Mouse (Mus musculus): ENCODE results near the gene Oxct1.

The Oxct1 gene

DNA sequence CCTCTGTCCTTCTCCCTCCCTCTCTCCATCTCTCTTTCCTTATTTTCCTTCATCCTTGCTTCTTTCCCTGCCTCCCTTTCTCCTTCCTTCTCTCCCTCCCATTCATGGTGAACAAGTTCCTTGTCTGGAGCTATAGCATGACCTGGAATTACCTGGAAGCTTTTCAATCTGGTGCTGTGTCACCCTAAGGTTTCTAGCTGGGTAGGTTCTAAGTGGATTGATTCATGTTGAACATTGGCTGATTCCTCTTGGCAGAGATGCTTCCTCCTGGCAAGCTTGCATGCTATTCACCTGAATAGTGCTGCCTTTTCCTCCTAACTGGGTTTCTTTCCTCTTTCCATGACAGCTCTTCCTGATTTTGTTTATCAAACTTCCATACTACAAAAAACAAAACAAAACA is 2.8 kb downstream of the Oxct1 start:
- DNase-seq (ENCODE audit: low spot score), result no peak

DNA sequence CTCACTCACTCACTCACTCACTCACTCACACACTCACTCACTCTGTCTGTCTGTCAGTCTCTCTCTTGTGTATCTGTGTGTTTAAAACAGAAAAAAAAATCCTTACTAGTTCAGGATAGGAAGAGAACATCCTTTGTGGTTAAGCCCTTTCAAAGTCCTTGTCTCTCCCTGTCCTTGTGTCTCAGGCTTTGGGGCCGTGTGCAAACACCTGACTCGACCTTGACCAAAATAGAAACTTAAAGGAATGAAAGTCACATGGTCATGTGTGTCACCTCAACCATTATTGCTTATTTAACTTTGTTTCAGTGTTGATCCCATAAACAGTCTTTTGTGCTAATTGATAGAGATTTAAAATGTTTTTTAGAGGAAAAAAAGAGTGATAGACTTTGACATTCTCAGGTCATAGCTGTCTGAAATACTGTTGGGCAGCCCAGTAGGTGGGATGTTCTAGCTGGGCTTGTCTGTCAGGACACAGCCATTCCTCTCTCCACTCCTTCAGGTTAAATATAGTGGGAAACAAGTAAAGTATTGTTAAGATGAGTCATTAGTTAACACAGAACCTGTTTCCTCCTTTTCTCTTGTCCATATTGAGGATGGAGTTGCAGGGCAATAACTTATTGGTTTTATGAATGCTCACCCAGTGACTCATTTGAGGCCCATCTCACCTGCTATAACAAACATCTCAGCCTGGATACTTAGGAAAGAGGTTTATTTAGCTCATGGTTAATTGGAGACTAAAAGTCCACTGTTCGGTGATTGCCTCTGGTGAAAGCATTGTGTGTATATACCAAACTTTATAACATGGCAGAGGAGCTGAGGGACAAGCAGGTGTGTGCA is 7.2 kb downstream of the Oxct1 start:
- no peak for DNase-seq (ENCODE audit: low spot score)

DNA sequence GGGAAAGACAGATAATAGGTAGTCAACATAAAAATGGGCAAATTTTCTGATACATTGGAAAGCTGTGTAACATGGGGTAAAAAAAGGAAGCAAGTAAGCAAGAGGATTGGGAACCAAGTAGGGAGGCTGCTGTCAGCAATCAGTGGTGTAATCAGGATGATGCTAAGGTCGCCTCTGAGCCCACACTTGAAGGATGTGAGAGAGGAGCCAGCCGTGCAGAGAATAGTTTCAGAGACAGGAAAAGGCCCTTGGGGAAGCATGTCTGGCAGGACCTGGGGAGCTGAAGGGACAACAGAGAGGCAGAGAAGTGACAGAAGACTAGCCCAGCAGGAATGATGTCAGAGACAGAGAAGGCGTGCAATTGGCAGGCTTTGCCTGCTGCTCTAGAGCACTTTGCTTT is 16.2 kb downstream of the Oxct1 start:
- DNase-seq (ENCODE audit: low spot score), result no peak

DNA sequence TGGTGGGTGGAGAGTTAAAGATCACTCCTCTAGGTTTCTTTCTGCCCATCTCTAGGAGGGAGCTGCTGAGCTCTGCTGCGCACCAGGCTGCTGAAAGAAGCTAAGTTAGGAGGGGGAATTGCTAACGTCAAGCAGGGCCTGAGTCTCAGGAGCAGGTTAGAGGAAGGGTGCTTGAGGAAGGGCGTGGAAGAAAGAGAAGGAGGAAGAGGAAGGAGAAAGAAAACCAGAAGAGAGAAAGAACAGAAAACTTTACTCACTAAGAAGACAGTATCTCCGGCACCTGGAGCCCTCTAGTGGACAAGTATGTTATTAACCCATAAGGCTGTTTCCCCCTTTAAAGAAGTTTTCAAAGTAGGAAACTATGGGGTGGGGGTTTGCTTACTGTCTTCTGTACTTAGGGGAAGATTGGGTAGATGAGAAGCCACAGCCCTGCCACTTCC is 16.9 kb downstream of the Oxct1 start:
- peak; percentile 65 for DNase-seq (ENCODE audit: low spot score)

DNA sequence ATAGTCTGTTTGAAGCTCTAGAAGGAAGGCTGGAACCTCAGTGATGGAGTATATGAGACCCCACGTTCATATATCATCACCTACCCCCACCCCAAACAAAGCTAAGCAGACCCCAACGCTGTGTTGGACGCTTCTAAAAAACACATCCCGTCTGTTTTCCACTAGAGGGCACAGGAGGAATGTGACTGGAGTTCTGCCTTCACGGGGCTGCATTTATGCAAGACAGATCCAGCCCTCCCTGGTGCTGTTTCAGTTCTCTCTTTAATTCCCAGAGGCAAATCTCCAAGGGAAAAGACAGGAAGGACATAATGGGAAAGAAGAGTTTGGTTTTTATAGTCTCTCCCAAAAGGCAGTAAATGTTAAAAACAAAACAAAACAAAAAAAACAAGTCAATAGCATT is 30.4 kb downstream of the Oxct1 start:
- no peak for DNase-seq (ENCODE audit: low spot score)

DNA sequence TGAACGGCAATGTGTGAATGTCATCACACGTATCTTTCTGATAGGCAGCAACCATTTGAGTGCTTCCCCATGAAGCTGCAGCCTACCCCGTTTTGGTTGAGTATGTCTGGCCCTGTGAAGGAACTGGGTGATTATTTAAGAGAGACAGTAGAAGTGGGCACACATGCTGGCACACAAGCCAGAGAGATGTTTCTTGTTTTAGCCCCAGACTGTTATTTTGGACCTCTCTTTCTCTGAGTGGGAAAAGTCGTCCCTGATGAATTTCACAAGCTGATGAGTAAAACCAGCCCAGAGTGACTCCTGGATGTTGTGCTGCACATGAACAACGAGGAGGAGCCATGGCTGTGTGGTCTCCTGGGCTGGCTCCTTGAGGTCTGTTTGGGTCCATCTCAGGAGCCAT is 37.4 kb downstream of the Oxct1 start:
- DNase-seq (ENCODE audit: low spot score), result no peak

DNA sequence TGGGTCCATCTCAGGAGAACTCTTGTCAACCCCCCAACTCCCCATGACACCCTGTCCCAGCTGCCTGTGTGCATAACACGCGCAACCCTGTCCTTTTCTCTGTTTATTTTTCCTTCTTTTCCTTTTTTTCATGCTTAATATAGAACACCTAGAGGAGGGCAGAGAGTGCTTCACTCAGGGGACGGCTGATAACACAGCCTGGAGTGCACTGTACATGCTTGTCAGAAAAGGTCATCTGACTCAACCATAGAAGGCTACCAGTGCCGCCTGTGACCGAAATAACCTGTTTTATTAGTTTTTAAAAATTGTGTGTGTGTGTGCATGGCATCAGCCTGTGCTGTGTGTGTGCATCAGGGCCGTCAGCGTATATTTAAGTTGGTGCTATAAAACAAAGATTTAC is 37.8 kb downstream of the Oxct1 start:
- DNase-seq (ENCODE audit: low spot score), result no peak

DNA sequence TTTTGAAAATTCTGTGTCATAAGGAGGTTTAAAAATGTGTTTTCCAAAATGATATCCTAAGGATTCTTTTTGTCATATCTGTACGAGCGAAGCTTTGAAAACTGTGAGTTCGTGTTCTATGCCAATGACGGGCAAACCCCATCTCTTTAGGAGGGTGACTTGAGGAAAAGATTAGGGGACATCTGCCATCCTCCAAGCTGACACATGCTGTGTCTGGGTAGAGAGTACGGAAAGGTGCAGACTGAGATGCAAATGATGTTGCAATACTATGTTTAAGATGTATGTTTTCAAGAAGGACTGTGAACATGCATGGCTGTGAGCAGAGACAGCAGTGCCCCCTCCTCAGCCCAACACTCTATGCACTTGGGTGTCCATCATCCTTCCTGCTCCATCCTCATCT is 38.5 kb downstream of the Oxct1 start:
- no peak for DNase-seq (ENCODE audit: low spot score)

DNA sequence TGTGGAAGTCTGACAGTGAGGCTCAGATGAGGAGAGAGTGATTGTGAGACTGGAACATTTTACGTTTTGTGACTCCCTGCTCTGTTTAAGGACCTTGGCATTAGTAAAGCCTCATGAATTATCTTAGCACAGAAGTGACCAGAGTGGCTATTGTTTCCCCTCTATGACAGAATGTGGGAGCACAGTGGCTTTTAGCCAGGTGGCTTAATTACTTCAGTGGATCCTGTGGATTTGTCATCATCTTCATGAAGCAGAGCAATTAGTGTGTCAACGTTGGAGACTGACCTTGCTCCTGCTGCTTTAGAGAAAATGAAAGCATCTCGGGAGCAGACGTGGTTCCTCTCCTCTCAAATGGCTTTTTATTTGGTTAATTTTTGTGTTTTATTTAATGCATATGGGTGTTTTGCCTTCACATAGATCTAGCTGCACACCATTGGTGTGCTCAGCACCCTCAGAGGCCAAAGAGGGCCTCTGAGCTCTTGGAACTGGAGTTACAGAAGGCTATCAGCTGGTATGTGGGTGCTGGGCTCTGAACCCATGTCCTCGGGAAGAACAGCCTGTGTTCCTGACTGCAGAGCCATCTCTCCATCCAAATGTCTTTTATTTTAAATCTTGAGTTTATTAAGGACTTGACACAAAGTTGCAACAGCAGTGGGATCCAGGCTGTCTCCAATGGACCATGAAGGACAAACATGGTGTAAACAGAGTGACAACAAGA is 41.2 kb downstream of the Oxct1 start:
- no peak for DNase-seq (ENCODE audit: low spot score)

DNA sequence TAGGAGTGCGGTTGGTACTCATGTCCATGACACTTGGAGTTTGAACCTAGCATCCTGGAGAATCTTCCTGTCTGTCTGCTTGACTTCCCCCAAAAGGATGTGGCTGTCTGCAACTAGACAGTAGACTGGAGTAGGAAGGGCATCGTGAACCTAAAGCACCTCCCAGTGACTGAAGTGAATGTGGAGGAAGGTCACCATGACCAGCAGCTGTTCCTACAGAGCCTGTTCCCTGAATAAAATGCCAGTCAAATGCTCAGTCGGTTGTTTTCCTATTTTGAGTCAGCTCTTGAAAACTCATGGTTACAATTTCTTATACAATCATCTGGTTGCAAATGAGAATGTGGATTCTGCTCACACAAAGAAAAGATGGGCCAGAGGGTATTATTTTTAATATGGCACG is 51.8 kb downstream of the Oxct1 start:
- DNase-seq (ENCODE audit: low spot score), result no peak

DNA sequence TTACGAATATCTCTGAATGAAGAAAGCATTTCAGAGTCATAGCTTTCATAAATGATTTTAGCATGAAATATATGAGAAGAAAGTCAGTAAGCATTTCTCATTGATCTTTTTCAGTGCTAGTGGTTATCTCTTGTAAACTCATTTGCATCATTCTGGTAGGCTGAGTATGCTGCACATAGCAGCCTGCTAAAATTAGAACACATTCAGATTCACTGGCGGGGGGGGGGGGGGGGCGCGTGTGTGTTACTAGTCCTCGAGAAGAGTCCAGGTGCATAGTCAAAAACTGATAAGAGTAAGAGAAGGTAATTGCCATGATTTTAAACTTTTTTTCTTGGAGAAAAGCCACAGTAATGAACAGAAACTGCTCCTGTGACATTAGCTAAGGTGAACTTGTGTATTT is 52.6 kb downstream of the Oxct1 start:
- no peak for DNase-seq (ENCODE audit: low spot score)

DNA sequence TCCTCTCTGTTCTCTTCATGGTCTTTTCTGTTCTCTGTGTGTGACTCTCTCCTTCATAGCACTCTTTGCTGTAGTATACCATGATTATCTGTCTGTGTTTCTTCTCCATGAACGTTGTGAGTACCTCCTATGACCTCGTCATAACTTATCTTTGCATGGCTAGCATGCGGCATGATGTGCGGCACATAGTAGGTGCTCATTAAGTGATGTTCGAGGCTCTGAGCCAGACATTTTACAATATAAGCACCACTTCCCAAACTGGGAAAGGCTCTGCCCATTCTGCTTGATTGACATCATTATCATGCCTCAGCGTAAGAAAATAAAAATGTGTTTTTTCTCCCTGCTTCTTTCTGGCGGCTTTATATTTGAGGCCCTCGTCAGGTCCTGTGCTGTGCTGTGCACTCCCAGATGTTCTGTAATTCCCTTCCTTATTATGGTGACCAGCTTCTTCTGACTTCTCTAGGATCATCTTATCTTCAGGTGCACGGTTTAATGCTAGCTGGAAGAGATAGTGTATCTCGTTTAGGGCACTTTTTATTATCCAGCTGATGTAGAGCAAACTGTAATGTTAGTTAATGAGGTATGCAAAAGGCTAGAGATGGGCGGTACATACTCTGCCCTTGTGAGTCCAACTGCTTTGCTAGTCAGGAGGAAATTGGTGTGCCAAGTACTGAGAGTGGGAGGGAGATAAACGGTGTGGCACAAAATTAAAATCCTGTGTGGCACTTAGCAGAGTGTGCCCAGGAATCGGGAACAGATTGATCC is 53.4 kb downstream of the Oxct1 start:
- no peak for DNase-seq (ENCODE audit: low spot score)

DNA sequence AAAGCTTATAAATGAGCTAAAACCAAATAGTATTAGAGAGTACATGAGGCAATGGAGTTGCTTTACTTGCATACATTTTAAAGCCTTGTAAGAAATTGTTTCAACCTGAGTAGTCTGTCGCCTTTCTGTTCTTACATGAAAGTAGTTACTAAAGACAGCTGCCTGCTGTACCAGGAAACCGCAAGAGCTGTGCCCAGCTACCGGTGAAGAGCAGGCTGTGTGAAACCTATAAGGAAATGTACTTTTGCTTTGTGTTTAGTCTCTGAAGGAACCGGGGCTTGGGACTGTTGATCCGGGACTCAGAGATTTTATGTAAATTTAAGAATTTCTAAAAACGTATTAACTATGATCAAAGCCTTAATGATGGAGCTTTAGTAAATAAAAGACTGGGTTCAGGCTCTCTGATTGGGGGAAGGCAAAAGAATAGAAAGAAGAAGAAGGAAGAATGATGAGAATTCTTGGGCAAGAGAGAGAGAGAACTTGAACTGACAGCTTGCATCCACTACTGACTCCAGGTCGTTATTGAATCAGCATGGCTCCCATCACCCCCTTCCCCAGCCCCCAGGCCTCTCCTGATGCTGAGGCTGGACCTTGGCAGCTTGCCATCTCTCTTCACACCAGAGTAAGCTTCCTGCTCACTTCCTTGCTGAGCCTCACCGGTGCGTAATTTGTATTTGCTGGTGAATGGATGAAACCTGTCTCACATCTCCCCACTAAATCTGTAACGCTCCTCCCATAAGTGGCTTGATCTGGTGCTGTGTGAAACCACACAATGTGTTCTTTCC is 59.6 kb downstream of the Oxct1 start:
- DNase-seq (ENCODE audit: low spot score), result peak; percentile 68

DNA sequence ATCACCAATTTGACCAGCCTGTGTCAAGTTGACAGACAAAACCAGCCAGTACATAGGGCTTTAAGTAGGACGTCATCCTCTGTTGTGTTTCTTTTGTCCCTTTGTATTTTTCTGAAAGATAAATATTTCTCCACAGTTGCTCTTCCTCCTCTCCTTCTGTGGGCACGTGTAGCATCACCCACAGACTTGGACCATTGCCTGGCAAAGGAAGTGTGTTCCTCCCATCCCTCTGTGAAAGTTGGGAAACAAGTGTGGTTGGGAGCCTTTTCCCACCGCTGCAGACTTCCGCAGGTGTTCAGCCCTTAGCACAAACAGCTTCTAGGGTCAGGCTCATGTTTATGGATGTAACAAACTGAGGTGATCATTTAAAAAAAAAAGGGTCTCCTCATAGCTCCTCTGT is 61.3 kb downstream of the Oxct1 start:
- DNase-seq (ENCODE audit: low spot score), result no peak

DNA sequence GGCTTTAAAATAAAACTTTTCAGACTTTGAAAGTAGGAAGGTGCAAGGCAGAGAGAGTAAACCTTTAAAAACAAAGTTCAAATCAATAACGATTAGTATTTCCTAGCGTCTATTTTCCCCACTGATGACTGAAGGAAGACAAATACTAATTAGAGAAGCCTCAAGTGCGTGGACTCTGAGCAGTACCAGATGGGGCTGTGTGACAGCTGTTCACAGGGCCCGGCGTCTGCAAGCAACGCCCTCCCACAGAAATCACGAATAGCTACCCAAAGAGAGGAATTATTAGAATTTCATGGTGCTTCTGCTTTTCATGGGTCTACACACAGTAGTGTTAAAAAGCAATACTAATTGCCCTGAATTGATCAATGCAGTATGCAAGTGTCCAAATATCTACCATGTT is 61.7 kb downstream of the Oxct1 start:
- DNase-seq (ENCODE audit: low spot score), result no peak

DNA sequence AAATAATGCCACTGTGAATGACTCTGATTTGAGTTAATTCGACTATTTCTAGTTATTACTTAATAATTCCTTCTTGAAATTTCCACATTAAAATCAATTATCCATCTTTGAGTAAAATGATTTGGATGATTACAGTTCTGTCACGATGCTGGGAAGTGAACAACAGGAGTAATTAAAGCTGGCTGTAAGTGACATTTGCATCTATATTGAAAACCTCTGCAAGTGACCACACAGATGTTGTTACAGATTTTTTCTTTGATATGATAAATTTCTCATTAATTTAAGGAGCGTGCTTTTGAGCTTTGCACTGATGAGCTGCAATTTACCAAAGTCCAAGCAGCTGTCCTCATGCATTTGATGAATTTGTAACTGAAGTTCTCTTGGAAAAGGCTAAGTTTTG is 64.4 kb downstream of the Oxct1 start:
- DNase-seq (ENCODE audit: low spot score), result no peak

DNA sequence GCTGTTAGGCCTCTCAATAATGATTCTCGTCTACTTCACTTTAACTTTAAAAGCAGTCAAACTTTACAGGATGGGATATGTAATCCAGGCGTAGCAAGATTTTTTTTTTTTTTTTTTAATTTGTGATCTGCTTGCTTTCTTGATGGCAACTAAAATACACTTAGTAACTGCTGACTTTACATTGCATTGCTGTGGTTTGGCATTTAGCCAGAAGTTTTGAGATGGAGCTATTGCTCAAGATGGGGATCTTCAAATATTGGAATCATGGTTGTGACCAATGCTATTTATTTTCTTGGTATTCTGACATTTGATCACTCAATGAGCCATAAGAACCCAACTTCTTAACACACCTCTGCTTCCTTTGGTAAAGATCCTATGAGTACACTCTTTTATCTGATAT is 66.4 kb downstream of the Oxct1 start:
- DNase-seq (ENCODE audit: low spot score), result no peak

DNA sequence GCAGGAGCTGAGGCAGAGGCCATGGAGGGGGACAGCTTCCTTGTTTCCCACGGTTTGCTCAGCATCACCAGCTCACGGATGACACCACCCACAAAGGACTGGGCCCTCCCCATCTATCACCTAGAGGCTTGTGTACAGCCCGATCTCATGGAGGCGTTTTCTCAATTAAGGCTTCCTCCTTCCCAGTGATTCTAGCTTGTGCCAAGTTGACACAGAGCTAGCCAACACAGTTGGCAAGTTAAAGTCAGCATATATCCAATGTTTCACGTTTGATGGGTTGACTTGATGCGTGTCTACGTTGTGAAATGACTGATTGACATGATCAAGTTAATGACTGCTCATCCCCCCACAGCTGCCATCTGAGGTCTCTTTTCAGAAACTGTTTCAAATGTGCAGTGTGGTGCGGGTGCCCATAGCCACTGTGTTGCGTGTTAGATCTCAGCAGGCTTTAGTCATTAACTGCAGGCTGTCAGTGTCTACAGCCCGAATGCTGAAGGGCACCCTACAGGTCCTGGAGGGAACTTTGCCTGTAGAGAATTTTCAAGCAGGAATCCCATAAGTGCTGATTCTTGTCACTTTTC is 74.2 kb downstream of the Oxct1 start:
- DNase-seq (ENCODE audit: low spot score), result no peak

DNA sequence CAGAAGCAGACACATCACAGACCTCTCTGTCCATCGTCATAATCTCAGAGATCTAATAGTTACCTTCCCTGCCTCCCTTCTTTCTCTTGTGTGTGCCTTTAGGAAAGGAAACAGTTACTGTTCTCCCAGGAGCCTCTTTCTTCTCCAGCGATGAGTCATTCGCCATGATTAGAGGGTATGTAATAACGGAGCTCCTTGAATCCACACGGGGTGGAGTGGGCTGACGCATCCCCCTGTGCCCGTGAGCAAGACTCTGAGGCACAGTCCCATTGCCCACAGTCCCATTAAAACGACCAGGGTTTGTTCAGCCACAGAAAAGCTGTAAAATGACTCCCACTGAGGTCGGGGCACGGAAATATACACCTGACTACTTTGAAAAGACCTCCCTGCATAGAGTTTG is 74.8 kb downstream of the Oxct1 start:
- DNase-seq (ENCODE audit: low spot score), result no peak

DNA sequence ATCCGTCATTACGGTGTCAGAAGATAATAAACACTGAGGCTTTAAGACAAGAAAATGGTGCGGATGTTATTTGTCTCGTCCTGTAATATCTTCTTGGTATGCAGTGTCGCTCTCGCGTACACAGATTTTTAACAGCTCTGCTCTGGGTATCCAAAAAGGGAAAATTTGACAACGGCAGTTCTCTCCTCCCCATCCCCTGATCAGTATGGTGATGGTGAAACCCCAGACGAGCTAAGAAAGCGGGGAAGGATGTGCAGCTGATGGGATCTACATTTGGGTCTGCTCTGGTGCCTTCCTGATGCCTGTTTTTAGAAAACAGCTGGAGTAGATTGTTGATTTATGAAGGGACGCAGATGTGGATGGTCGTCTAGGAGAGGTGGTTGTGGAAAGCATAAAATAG is 78.1 kb downstream of the Oxct1 start:
- no peak for DNase-seq (ENCODE audit: low spot score)

DNA sequence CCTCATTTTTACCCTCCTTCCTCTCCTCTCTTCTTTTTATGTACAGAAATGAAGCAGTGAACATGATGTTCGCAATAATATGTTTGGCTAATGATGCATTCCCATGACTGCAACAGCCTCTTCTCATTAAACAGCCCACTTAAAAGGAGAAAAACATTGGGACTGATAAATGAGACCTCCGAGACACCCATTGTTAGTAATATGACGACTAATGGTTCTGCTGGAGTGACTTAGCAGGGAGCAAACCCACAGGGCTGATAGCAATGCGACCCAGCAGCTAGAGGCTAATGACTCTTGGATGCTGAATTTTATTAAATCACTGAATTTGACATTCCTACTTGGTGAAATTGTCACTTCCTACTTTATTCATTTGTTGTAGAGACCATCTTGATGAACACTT is 79.3 kb downstream of the Oxct1 start:
- no peak for DNase-seq (ENCODE audit: low spot score)

DNA sequence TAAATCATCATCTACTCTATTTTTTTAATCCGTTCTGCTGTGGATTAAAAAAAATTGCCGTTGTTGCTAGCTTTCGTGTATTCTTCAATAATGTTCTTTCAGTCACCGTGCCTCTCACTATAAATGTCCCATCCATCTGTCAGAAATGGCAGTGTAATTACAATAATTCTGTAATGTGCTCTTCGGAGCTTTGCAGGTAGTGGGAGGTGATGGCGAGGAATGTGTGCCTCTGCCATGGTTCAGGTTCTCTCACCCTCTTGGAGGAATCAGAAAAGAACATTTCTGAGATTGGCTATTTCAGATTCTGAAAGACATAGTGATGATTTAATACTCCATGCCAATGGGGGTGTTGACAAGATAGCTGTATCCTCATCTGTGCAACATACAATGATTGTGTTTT is 93.8 kb downstream of the Oxct1 start:
- no peak for DNase-seq (ENCODE audit: low spot score)
